Mouse (Mus musculus): ENCODE measurements around the gene Hist1h1d. TPM values are rescaled to one million over a fixed set of nuclear protein-coding genes. Genes with fewer than 3 reads are reported as not detected.

The Hist1h1d gene
- polyA plus RNA-seq (2015; fragmentation: Nextera tagmentation; extraction: Ambion mirVana) = 0.66 and 0.67 TPM in 2 replicates

DNA sequence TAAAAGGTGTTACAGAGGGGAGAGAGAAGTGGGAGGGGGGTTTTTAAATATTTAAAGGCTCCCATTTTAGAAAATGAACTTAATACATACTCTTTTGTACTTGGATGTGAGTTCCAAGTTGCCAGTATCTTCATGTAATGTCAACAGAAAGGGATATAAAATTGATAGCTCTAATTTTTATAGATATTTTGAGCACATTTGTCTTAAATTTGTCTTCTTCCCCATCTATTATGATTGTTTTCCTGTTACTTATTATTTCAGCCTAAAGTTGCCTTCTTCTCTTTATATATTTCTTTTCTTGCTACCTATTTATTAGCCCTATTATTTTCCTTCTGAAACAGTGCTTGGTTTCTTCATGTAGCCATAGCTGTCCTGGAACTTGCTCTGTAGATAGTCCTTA, at the start of gene Hist1h1d:
Hist1h1d (plus strand) TSS at position 301 of the 400 bp plus-strand sequence.
- H3K9ac ChIP-seq = no peak within 1 kb of the TSS
- no peaks in the 10 kb centered on the region for H3K9me3 ChIP-seq (replicated peaks)
- H3K4me1 ChIP-seq = peaks cover 24% of the 10 kb centered on the region
- H3K27me3 ChIP-seq = no peaks in the 10 kb centered on the region
- H3K36me3 ChIP-seq = no peaks in the 10 kb centered on the region
- H3K27ac ChIP-seq = peak within 1 kb of the TSS; percentile 99
- H3K4me3 ChIP-seq (replicated peaks) = no peak within 1 kb of the TSS
- ATAC-seq (replicated peaks; ENCODE audit: low FRiP score) = no peak
- H3K4me2 ChIP-seq = peak within 1 kb of the TSS; percentile 65

DNA sequence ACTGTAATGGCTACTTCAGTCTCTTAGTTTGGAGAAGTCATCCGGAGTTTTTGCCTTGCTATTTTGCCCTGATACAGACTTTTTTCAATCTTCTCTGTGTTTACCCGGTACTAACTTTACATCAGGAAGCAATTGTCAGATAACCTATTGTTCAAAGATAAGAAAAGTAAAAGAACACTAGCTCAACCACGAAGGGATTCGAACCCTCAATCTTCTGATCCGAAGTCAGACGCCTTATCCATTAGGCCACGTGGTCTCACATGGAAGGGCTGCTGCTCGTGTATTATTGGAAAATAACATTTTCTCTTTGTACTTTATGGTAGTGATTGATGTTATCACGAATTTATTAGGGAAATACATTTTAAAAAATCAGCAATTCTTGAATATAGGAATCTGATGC, 49.3 kb upstream of the Hist1h1d start:
- ATAC-seq (replicated peaks; ENCODE audit: low FRiP score) = no peak
- 1% methylated on average over 9 of the region's 9 CpGs for WGBS
- H3K27me3 ChIP-seq = no peaks in the 10 kb centered on the region
- H3K9me3 ChIP-seq (replicated peaks) = no peaks in the 10 kb centered on the region
- H3K27ac ChIP-seq = no peak overlapping the region
- H3K4me3 ChIP-seq (replicated peaks) = peak overlapping the region; percentile 10
- no peak overlapping the region for H3K9ac ChIP-seq
- no peaks in the 10 kb centered on the region for H3K36me3 ChIP-seq
- peak overlapping the region; percentile 35 for H3K4me2 ChIP-seq
- H3K4me1 ChIP-seq = peaks cover 36% of the 10 kb centered on the region

DNA sequence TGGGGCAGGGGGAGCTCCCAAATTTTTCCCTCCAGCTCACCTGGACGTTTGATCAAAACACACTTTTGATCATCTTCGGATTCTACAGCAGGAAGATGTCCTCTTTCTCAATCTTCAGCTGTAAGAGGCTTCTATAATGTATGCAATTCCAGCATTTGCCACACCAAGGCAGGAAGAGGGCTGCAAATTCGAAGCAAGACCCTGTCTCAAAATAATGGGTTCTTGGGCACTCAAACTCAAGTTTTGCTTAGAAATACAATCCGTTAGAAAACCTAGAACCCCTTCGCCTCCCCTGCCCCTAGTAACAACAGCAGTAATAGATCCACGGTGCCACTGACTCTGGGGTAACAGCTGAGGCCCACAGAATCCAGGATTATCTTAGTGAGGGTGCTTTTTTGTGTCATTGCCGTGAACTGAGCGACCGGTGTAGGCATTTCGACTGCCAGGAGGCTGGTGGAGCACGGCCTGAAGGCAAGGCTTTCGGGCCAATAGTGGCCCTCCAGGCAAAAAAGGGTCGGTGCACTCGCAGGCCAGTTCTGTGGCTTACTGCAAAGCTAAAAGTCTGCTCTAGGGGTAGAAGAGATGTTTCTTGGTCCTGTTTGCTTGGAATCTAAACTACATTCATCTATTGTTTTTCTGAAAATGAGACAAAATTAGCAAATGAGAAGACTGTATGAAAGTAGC, 47.3 kb upstream of the Hist1h1d start:
- Histone ChIP-seq H3K36me3 (no peaks in the 10 kb centered on the region), H3K4me1 (peaks cover 37% of the 10 kb centered on the region), H3K4me3 (replicated peaks) (peak overlapping the region; percentile 37), H3K27me3 (no peaks in the 10 kb centered on the region), H3K4me2 (peak overlapping the region; percentile 63), H3K27ac (0 out of 2 replicates have a peak overlapping the region, but pooled peaks have one; percentile 18), H3K9me3 (replicated peaks) (no peaks in the 10 kb centered on the region), H3K9ac (0 out of 2 replicates have a peak overlapping the region, but pooled peaks have one; percentile 21)
- 10% methylated on average over 14 of the region's 14 CpGs for WGBS
- no peak for ATAC-seq (replicated peaks; ENCODE audit: low FRiP score)

DNA sequence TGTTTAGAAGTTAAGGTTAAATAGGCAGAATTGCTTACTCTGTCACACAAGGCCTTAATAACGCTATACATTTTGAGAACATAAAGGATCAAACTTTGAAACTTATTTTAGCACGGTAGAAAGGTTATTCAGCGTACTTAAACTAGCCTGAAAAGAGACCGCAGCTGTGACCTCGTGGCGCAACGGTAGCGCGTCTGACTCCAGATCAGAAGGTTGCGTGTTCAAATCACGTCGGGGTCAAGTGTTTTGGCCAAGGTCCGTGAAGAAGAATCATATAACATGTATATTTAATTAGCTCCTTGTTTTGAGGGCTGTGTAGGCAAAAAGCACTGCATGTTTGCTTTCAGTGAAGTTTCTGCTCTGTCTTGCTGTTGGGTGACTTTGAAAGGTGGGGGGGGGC, 46.7 kb upstream of the Hist1h1d start:
- no peaks in the 10 kb centered on the region for H3K27me3 ChIP-seq
- ATAC-seq (replicated peaks; ENCODE audit: low FRiP score) = no peak
- H3K4me2 ChIP-seq = peak overlapping the region; percentile 63
- no peak overlapping the region for H3K27ac ChIP-seq
- 8% methylated on average over 13 of the region's 13 CpGs for WGBS
- no peak overlapping the region for H3K9ac ChIP-seq
- peaks cover 37% of the 10 kb centered on the region for H3K4me1 ChIP-seq
- no peaks in the 10 kb centered on the region for H3K9me3 ChIP-seq (replicated peaks)
- H3K4me3 ChIP-seq (replicated peaks) = peak overlapping the region; percentile 37
- H3K36me3 ChIP-seq = no peaks in the 10 kb centered on the region

DNA sequence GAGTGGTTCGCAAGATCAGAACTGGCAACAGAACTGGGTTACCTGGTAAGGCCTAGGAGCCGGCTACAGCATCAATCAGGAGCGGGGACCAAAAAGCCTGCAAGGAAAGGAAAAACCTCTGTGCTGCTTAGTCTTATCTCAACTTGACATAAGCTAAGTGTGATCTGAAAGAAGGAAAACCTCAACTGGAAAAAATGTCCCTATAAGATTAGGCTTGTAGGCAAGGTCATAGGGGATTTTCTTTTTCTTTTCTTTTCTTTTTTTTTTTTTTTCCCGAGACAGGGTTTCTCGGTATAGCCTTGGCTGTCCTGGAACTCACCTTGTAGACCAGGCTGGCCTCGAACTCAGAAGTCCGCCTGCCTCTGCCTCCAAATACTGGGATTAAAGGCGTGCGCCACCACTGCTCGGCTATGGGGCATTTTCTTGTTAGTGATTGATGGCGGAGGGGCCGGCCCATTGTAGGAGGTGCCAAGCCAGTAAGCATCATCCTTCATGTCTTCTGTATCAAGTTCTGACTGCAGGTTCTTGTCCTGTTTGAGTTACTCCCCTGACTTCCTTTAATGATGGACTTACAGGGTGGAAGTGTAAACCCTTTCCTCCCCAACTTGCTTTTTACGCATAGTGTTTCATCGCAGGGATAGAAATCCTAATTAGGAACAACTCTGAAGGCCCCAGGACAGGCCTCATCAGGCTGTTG, 46.1 kb upstream of the Hist1h1d start:
- H3K27me3 ChIP-seq = no peaks in the 10 kb centered on the region
- H3K4me2 ChIP-seq = peak overlapping the region; percentile 63
- H3K36me3 ChIP-seq = no peaks in the 10 kb centered on the region
- H3K4me3 ChIP-seq (replicated peaks) = peak overlapping the region; percentile 37
- H3K27ac ChIP-seq = no peak overlapping the region
- H3K9ac ChIP-seq = no peak overlapping the region
- no peaks in the 10 kb centered on the region for H3K9me3 ChIP-seq (replicated peaks)
- 28% methylated on average over 14 of the region's 14 CpGs for WGBS
- peaks cover 32% of the 10 kb centered on the region for H3K4me1 ChIP-seq
- no peak for ATAC-seq (replicated peaks; ENCODE audit: low FRiP score)

DNA sequence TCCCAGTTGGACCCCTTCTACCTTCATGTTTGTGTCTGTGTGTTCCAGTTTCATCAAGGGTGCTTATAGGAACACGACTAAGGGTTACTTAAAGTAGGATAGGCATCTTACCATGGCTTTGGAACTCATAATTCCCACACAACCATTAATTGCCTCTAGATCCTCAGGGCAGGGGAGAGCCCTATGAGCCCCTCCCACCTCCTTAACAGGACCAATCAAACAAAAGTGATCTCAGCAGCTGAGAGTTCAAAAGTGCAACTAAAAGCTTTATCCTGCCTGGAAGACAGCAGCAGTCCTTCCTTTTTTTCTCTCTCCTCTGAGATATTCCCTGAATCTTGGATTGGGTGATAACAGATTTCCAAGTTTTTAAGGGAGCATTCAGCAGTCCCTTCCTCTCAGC, 42.9 kb upstream of the Hist1h1d start:
- H3K4me2 ChIP-seq = no peak overlapping the region
- H3K27ac ChIP-seq = no peak overlapping the region
- H3K9ac ChIP-seq = no peak overlapping the region
- WGBS = 39% methylated on average over 1 of the region's 1 CpGs
- H3K4me3 ChIP-seq (replicated peaks) = no peak overlapping the region
- peaks cover 24% of the 10 kb centered on the region for H3K4me1 ChIP-seq
- H3K27me3 ChIP-seq = no peaks in the 10 kb centered on the region
- no peaks in the 10 kb centered on the region for H3K9me3 ChIP-seq (replicated peaks)
- no peak for ATAC-seq (replicated peaks; ENCODE audit: low FRiP score)
- no peaks in the 10 kb centered on the region for H3K36me3 ChIP-seq

DNA sequence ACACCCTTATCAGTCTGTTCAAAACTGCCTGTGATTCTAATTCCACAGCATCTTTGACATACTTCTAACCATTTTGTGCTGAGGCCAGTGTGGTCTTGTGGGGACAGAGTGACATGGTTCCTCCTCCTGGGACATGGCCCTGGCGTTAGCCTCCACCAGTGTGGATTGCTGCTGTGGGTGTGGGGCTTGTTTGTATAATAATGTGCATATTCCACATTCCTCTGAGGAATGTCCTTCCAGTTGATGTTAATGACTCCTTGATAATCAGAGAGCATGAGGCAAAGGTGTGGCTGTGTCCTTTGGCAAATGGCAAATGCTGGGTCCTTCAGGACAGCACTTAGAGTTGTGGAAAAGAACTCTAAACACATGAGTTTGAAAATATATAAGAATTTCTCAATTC, 39.5 kb upstream of the Hist1h1d start:
- H3K36me3 ChIP-seq = no peaks in the 10 kb centered on the region

DNA sequence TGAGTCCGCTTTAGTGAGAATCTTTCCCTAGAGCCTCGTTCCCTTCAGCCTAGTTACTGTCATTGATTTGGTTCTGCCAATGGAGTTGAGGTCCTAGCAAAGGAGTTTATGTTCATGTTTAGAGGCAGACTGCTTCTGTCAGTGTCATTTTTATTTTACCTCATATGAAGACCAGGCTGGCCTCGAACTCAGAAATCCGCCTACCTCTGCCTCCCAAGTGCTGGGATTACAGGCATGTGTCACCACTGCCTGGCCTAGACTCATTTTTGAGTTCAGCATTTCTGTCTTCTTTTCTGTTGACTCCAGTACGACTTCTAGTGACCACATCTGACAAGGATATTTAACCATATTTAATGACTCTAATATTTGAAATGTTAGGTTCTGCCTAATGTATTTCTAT, 37.8 kb upstream of the Hist1h1d start:
- ATAC-seq (replicated peaks; ENCODE audit: low FRiP score) = no peak
- 79% methylated on average over 5 of the region's 5 CpGs for WGBS
- no peaks in the 10 kb centered on the region for H3K27me3 ChIP-seq
- H3K36me3 ChIP-seq = no peaks in the 10 kb centered on the region
- no peak overlapping the region for H3K9ac ChIP-seq
- no peak overlapping the region for H3K4me3 ChIP-seq (replicated peaks)
- H3K27ac ChIP-seq = no peak overlapping the region
- no peak overlapping the region for H3K4me2 ChIP-seq
- peaks cover 12% of the 10 kb centered on the region for H3K4me1 ChIP-seq
- no peaks in the 10 kb centered on the region for H3K9me3 ChIP-seq (replicated peaks)

More for the DNA sequence above, 39.5 kb upstream of the Hist1h1d start:
- no peak overlapping the region for H3K9ac ChIP-seq
- H3K4me3 ChIP-seq (replicated peaks) = no peak overlapping the region
- no peak overlapping the region for H3K4me2 ChIP-seq
- no peaks in the 10 kb centered on the region for H3K9me3 ChIP-seq (replicated peaks)
- 85% methylated on average over 1 of the region's 1 CpGs for WGBS
- H3K4me1 ChIP-seq = peaks cover 12% of the 10 kb centered on the region
- ATAC-seq (replicated peaks; ENCODE audit: low FRiP score) = no peak
- H3K27me3 ChIP-seq = no peaks in the 10 kb centered on the region
- H3K27ac ChIP-seq = no peak overlapping the region

DNA sequence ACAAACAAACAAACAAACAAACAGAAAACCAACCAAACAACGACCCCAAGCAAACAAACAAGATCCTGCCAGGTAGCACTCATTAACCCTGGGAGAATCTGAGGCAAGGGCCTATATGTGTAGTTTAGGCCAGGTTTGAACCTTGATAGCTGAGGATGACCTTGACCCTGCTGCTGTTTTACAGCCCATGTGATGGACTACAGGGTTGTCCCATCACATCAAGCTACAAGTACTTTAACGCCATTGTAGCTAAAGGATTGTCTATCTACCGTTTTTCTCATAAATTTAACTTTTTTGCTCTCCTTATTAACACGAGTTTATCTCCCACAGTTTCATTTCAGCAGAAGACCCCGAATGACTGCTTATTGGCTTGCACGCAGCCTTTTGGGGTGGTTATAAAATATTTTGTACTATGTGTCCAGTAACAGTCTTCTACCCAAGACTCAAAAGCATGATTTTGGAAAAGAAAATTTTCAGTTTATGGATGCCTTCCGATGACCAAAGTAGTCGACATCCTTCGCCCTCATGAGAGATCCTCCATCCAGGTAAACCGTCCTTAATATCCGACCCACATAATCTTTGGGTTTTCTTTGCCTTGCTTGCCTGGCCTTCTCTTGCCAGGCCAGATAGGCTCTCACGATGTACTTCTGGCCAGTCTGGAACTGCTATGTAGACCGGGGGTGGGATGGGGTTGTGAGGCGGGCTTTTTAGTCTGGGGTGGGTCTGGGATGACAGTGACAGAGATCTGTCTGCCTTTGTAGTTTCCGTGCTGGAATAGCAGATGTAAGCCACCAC, 37.0 kb upstream of the Hist1h1d start:
- 54% methylated on average over 15 of the region's 15 CpGs for WGBS
- no peak overlapping the region; the same call in 1 of the 2 replicates for H3K27ac ChIP-seq
- no peaks in the 10 kb centered on the region for H3K36me3 ChIP-seq
- H3K27me3 ChIP-seq = no peaks in the 10 kb centered on the region
- peak overlapping the region; percentile 77 for H3K4me2 ChIP-seq
- H3K4me1 ChIP-seq = peaks cover 8% of the 10 kb centered on the region
- H3K9me3 ChIP-seq (replicated peaks) = no peaks in the 10 kb centered on the region
- peak overlapping the region; percentile 26; the same call in 1 of the 2 replicates for H3K9ac ChIP-seq
- ATAC-seq (replicated peaks; ENCODE audit: low FRiP score) = no peak
- H3K4me3 ChIP-seq (replicated peaks) = peak overlapping the region; percentile 54

DNA sequence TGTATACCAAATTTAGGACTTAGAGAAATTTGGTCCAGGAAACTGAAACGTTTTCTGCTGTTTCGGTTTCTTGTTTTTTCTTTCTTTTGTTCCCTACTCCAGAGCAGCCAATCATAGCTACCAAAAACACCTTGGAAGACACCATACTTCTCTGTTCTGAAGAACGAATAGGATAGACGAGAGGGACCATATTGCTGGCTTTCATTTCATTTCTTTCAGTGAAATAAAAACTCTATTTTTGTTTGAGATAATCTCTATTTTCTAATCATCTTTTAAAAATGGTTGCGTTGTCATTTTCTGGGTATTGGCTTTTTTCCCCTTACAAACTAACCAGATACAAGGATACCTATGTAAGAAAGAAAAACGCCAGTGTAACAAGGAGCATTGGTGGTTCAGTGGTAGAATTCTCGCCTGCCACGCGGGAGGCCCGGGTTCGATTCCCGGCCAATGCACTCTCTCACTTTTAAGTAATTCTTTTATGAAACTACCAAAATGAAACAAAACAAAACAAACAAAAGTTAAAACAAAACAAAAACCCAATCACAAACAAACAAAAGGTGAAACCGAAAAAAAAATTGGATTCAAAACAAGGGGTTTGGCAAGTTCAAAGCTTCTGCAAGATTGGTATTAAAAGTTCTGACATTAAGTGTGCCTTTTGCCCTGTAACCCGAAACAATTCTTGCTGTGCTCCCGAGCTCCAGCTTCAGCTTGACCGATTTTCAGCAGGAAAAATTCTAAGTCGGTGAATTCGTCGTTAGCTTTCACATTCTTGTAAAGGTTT, 36.0 kb upstream of the Hist1h1d start:
- Histone ChIP-seq H3K4me3 (replicated peaks) (peak overlapping the region; percentile 54), H3K4me2 (peak overlapping the region; percentile 77), H3K9ac (peak overlapping the region; percentile 36; the same call in 1 of the 2 replicates), H3K27me3 (no peaks in the 10 kb centered on the region), H3K27ac (peak overlapping the region; percentile 86), H3K36me3 (no peaks in the 10 kb centered on the region), H3K9me3 (replicated peaks) (no peaks in the 10 kb centered on the region), H3K4me1 (peaks cover 8% of the 10 kb centered on the region)
- ATAC-seq (replicated peaks; ENCODE audit: low FRiP score) = peak; percentile 66; the same call in 1 of the 2 replicates
- under 1% methylated on average over 19 of the region's 19 CpGs for WGBS

DNA sequence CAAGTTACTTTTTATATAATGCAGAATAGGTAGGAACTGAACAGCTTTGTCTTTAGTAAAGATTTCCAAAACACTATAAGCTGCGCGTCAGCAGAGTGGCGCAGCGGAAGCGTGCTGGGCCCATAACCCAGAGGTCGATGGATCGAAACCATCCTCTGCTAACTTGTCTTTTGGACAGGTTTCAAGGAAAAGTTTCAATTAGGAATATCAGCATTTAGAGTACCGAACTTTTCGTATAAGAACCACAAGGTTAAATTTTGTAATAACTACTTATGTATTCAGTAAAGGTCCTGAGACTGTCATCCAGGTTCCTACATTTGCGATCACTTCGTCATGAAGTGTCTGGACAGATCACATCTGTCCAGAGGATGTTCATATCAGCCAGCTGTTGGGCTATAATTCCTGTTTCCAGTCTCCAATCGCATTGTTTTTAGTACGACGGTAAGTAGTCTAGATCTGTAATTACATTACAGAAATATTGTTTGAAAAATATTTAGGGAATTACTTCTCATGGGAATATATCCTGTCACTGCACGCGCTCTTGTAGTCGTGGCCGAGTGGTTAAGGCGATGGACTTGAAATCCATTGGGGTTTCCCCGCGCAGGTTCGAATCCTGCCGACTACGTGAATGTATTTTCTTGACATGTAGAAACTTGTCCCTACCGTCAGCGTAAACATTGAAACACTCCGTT, 35.3 kb upstream of the Hist1h1d start:
- no peaks in the 10 kb centered on the region for H3K36me3 ChIP-seq
- H3K27me3 ChIP-seq = no peaks in the 10 kb centered on the region
- peak overlapping the region; percentile 86 for H3K27ac ChIP-seq
- H3K4me1 ChIP-seq = peaks cover 8% of the 10 kb centered on the region
- no peaks in the 10 kb centered on the region for H3K9me3 ChIP-seq (replicated peaks)
- H3K4me3 ChIP-seq (replicated peaks) = peak overlapping the region; percentile 54
- peak; percentile 90 for ATAC-seq (replicated peaks; ENCODE audit: low FRiP score)
- peak overlapping the region; percentile 77 for H3K4me2 ChIP-seq
- H3K9ac ChIP-seq = peak overlapping the region; percentile 34; the same call in 1 of the 2 replicates
- under 1% methylated on average over 27 of the region's 27 CpGs for WGBS

Measured in kidney, embryonic 15.5 days (tissue).